8 mouse cellular contexts compared by ENCODE assay signal in genomic region chr5:76853549-76853948, GRCm38 (mm10). TPM values are rescaled to one million over a fixed set of nuclear protein-coding genes. Genes with fewer than 3 reads are reported as not detected.
A peak's percentile ranks its signal among the peaks of the same experiment; 100 is the strongest.
DNase-seq lines count a peak whose midpoint lies in the region; ATAC-seq and TF ChIP-seq lines count a peak whose summit lies in the region.

No protein-coding gene starts in this region.

- TF ChIP-seq POLR2A in CH12.LX (IDR thresholded peaks at IDR 0.05; ENCODE audit: low read depth, low read length), result no peak

- H3K9ac ChIP-seq in CH12.LX (ENCODE audit: insufficient read depth, low read depth), result no peak overlapping the region
- no peak overlapping the region for H3K9ac ChIP-seq in heart, postnatal 0 days (replicated peaks; ENCODE audit: low read depth, low read length)
- H3K9ac ChIP-seq in liver, embryonic 15.5 days, result no peak overlapping the region
- H3K9ac ChIP-seq in neural tube, embryonic 13.5 days, result no peak overlapping the region
- H3K9ac ChIP-seq in stomach, postnatal 0 days (ENCODE audit: low read length), result no peak overlapping the region

- in situ Hi-C loops in CH12.LX (cut with MboI; ENCODE audit: low pct_ligation_motif_present, low pct_unique_long_range_greater_than_20kb, low sequenced_read_pairs), result no loop called here

- dilution Hi-C loops in CH12.LX (cut with MboI; ENCODE audit: extremely low pct_ligation_motif_present, extremely low pct_unique_long_range_greater_than_20kb, low sequenced_read_pairs), result no loop called here

- peaks cover 4 to 8% of the 10 kb centered on the region in 2 experiments; a peak in 3 of 4 replicates for H3K4me1 ChIP-seq in CH12.LX (ENCODE audit: control insufficient read depth in 1 of 2, insufficient read depth in 2 of 2)
- peaks cover 7% of the 10 kb centered on the region; the same call in 1 of the 2 replicates for H3K4me1 ChIP-seq in heart, postnatal 0 days (ENCODE audit: control insufficient read depth, insufficient read depth)
- peaks cover 13% of the 10 kb centered on the region; the same call in 1 of the 2 replicates for H3K4me1 ChIP-seq in liver, embryonic 15.5 days (replicated peaks)
- H3K4me1 ChIP-seq in neural tube, embryonic 13.5 days (replicated peaks), result peaks cover 28% of the 10 kb centered on the region
- H3K4me1 ChIP-seq in stomach, postnatal 0 days (replicated peaks; ENCODE audit: control insufficient read depth, insufficient read depth), result no peaks in the 10 kb centered on the region

- no peaks in the 10 kb centered on the region for H3K9me3 ChIP-seq in CH12.LX (replicated peaks; ENCODE audit: low read length)
- H3K9me3 ChIP-seq in heart, postnatal 0 days (replicated peaks; ENCODE audit: control insufficient read depth, low read length), result no peaks in the 10 kb centered on the region
- no peaks in the 10 kb centered on the region for H3K9me3 ChIP-seq in liver, embryonic 15.5 days (replicated peaks)
- H3K9me3 ChIP-seq in neural tube, embryonic 13.5 days, result no peaks in the 10 kb centered on the region
- no peaks in the 10 kb centered on the region for H3K9me3 ChIP-seq in stomach, postnatal 0 days (ENCODE audit: control insufficient read depth, low read length)

- H3K4me3 ChIP-seq in CH12.LX (replicated peaks in 1 of 3; ENCODE audit: low read depth in 2 of 3, low read length in 2 of 3, poor library complexity in 1 of 3), result no peak overlapping the region
- H3K4me3 ChIP-seq in heart, postnatal 0 days (ENCODE audit: low read depth, low read length), result no peak overlapping the region
- H3K4me3 ChIP-seq in liver, embryonic 15.5 days (replicated peaks), result no peak overlapping the region
- H3K4me3 ChIP-seq in neural tube, embryonic 13.5 days, result no peak overlapping the region
- H3K4me3 ChIP-seq in stomach, postnatal 0 days (ENCODE audit: low read depth, low read length), result no peak overlapping the region

- peak; percentile 82 for DNase-seq in CH12.LX (ENCODE audit: extremely low read depth)
- DNase-seq in c-Kit-negative CD71-positive TER-119-positive erythroid progenitor cells, embryonic 14.5 days (ENCODE audit: low read depth, low spot score), result peak; percentile 60
- peak; percentile 22 for DNase-seq in fibroblast of lung, adult 2 months (ENCODE audit: low read depth)
- peak; percentile 63 for DNase-seq in heart, postnatal 0 days (ENCODE audit: low spot score)
- DNase-seq in kidney, postnatal 4 days, result peak; percentile 88 to 91
- DNase-seq in stomach, postnatal 0 days (ENCODE audit: low spot score), result peak; percentile 90

- TF ChIP-seq CTCF in CH12.LX (conservative IDR thresholded peaks at IDR 0.05 in 1 of 2, IDR thresholded peaks at IDR 0.05 in 1 of 2; ENCODE audit: low read depth in 2 of 2, low read length in 2 of 2), result peak; percentile 55 to 88
- TF ChIP-seq CTCF in heart, postnatal 0 days (IDR thresholded peaks at IDR 0.05; ENCODE audit: low read depth), result peak; percentile 89
- TF ChIP-seq CTCF in stomach, postnatal 0 days (IDR thresholded peaks at IDR 0.05; ENCODE audit: low read depth), result peak; percentile 96

- 12% methylated on average over 10 of the region's 10 CpGs for WGBS in heart, postnatal 0 days
- WGBS in liver, embryonic 15.5 days (ENCODE audit: insufficient replicate concordance), result 7% methylated on average over 10 of the region's 10 CpGs
- 11% methylated on average over 10 of the region's 10 CpGs for WGBS in neural tube, embryonic 13.5 days
- WGBS in stomach, postnatal 0 days, result 13% methylated on average over 10 of the region's 10 CpGs

- H3K36me3 ChIP-seq in CH12.LX (replicated peaks in 1 of 2; ENCODE audit: control insufficient read depth in 1 of 2, insufficient read depth in 1 of 2, low read length in 1 of 2), result no peaks in the 10 kb centered on the region
- no peaks in the 10 kb centered on the region for H3K36me3 ChIP-seq in heart, postnatal 0 days (replicated peaks; ENCODE audit: control insufficient read depth, insufficient read depth, low read length)
- H3K36me3 ChIP-seq in liver, embryonic 15.5 days (replicated peaks), result peaks cover 7% of the 10 kb centered on the region; the same call in 1 of the 2 replicates
- H3K36me3 ChIP-seq in neural tube, embryonic 13.5 days, result peaks cover 43% of the 10 kb centered on the region
- no peaks in the 10 kb centered on the region for H3K36me3 ChIP-seq in stomach, postnatal 0 days (ENCODE audit: control insufficient read depth, insufficient read depth, low read length)

- peak; percentile 77 for TF ChIP-seq RAD21 in CH12.LX (IDR thresholded peaks at IDR 0.05; ENCODE audit: low read depth, low read length)

- H3K27ac ChIP-seq in CH12.LX (ENCODE audit: insufficient read depth, low read depth), result no peak overlapping the region
- no peak overlapping the region for H3K27ac ChIP-seq in heart, postnatal 0 days (ENCODE audit: low read depth)
- H3K27ac ChIP-seq in liver, embryonic 15.5 days (replicated peaks), result no peak overlapping the region
- no peak overlapping the region for H3K27ac ChIP-seq in neural tube, embryonic 13.5 days (replicated peaks)
- no peak overlapping the region for H3K27ac ChIP-seq in stomach, postnatal 0 days (replicated peaks)

- ATAC-seq in heart, postnatal 0 days (ENCODE audit: insufficient read depth, low read depth), result peak; percentile 71
- peak; percentile 70; the same call in 1 of the 2 replicates for ATAC-seq in liver, embryonic 15.5 days (ENCODE audit: insufficient read depth)
- ATAC-seq in neural tube, embryonic 13.5 days (ENCODE audit: low read depth), result peak; percentile 87
- peak; percentile 87 for ATAC-seq in stomach, postnatal 0 days (ENCODE audit: low FRiP score, low TSS enrichment)

- peak overlapping the region; percentile 26; the same call in 1 of the 2 replicates for H3K4me2 ChIP-seq in CH12.LX (ENCODE audit: insufficient read depth, low read depth, poor library complexity, severe bottlenecking)
- no peak overlapping the region for H3K4me2 ChIP-seq in heart, postnatal 0 days (ENCODE audit: low read depth, low read length)
- H3K4me2 ChIP-seq in liver, embryonic 15.5 days, result no peak overlapping the region
- H3K4me2 ChIP-seq in neural tube, embryonic 13.5 days, result no peak overlapping the region
- H3K4me2 ChIP-seq in stomach, postnatal 0 days (replicated peaks; ENCODE audit: low read depth), result no peak overlapping the region

- H3K27me3 ChIP-seq in CH12.LX (replicated peaks), result no peaks in the 10 kb centered on the region
- peaks cover 16% of the 10 kb centered on the region; the same call in 1 of the 2 replicates for H3K27me3 ChIP-seq in heart, postnatal 0 days (ENCODE audit: control insufficient read depth, insufficient read depth, low read length)
- peaks cover 38% of the 10 kb centered on the region for H3K27me3 ChIP-seq in liver, embryonic 15.5 days
- peaks cover 25% of the 10 kb centered on the region for H3K27me3 ChIP-seq in neural tube, embryonic 13.5 days
- peaks cover 3% of the 10 kb centered on the region; the same call in 1 of the 2 replicates for H3K27me3 ChIP-seq in stomach, postnatal 0 days (ENCODE audit: control insufficient read depth, insufficient read depth, low read length)

- H3K79me2 ChIP-seq in CH12.LX (replicated peaks; ENCODE audit: control insufficient read depth, extremely low read depth, insufficient read depth, poor library complexity, severe bottlenecking), result no peaks in the 10 kb centered on the region

- TF ChIP-seq EP300 in CH12.LX (IDR thresholded peaks at IDR 0.05; ENCODE audit: low read length), result no peak
- TF ChIP-seq EP300 in heart, postnatal 0 days (IDR thresholded peaks at IDR 0.05; ENCODE audit: low read depth), result no peak
- no peak for TF ChIP-seq EP300 in stomach, postnatal 0 days (optimal IDR thresholded peaks at IDR 0.05)

TF ChIP-seq in CH12.LX, 34 proteins besides CTCF, POLR2A, EP300 and RAD21:
- TF ChIP-seq ETS1 (conservative IDR thresholded peaks at IDR 0.05; ENCODE audit: low read depth, low read length) (no peak), GABPA (IDR thresholded peaks at IDR 0.05; ENCODE audit: insufficient replicate concordance, low read depth, low read length) (no peak), CHD2 (IDR thresholded peaks at IDR 0.05; ENCODE audit: low read length) (no peak), IRF4 (IDR thresholded peaks at IDR 0.05; ENCODE audit: low read depth, low read length) (peak; percentile 58; the same call in 1 of the 2 replicates), HCFC1 (IDR thresholded peaks at IDR 0.05; ENCODE audit: low read depth, low read length) (0 out of 2 replicates have a peak, but pooled peaks have one; percentile 19), NELFE (IDR thresholded peaks at IDR 0.05; ENCODE audit: low read depth, low read length) (no peak), SMC3 (IDR thresholded peaks at IDR 0.05; ENCODE audit: low read depth, low read length) (peak; percentile 63)

RNA-seq across cellular contexts. Expression of gene Aasdh, which starts 51.8 kb away (rescaled TPM):
- 18.4 and 20.9 TPM in 2 replicates for total RNA-seq in CH12.LX (2012; rRNA removed)
- total RNA-seq in CH12.LX (2014; rRNA removed), result 21.4 and 24.2 TPM in 2 replicates
- 20.5 and 21.0 TPM in 2 replicates for polyA plus RNA-seq in CH12.LX (2012; ENCODE audit: insufficient read length, low read depth)
- 12.1 and 16.4 TPM in 2 replicates for total RNA-seq in heart, postnatal 0 days (2014; rRNA removed; ENCODE audit: low replicate concordance)
- polyA plus RNA-seq in heart, postnatal 0 days (2015; fragmentation: Nextera tagmentation; extraction: Ambion mirVana), result 8.7 and 9.6 TPM in 2 replicates
- polyA plus RNA-seq in liver, embryonic 15.5 days (2015; fragmentation: Nextera tagmentation; extraction: Ambion mirVana), result 5.0 and 5.3 TPM in 2 replicates
- polyA plus RNA-seq in neural tube, embryonic 13.5 days (2015; fragmentation: Nextera tagmentation; extraction: Ambion mirVana), result 18.3 and 21.6 TPM in 2 replicates
- 7.0 and 7.4 TPM in 2 replicates for polyA plus RNA-seq in stomach, postnatal 0 days (2015; fragmentation: Nextera tagmentation; extraction: Ambion mirVana)

Comparison
In these comparisons a context has a peak if more than half of its experiments do, and no peak if none do; other contexts are left out.
1. DNase-seq: peak in every context shown above with its lines; median percentile 90 in stomach, postnatal 0 days; 90 in kidney, postnatal 4 days; 82 in CH12.LX; 63 in heart, postnatal 0 days; 60 in c-Kit-negative CD71-positive TER-119-positive erythroid progenitor cells, embryonic 14.5 days; 22 in fibroblast of lung, adult 2 months.